Mouse (Mus musculus) megakaryocyte-erythroid progenitor cell, adult 5-6 weeks (primary cell): ENCODE measurements around the gene Olfr1393. TPM values are rescaled to one million over a fixed set of nuclear protein-coding genes. Genes with fewer than 3 reads are reported as not detected.
A peak's percentile ranks its signal among the peaks of the same experiment; 100 is the strongest.

Source experiments
- ATAC-seq: replicated peaks from 2 replicates; pipeline ENCODE4 v1.8.0; 2016; ENCODE audit warnings: mild to moderate bottlenecking, inconsistent platforms; ENCODE audit not compliant: severe bottlenecking, poor library complexity, low FRiP score, low TSS enrichment
- total RNA-seq, 2 experiments: library from RNA; stranded (forward) in 1 of 2; stranded (reverse) in 1 of 2; fragments of 200-1000, 215-1000 nt in 1 of 2; fragments of >200 nt in 1 of 2; fragmentation: Nextera tagmentation in 1 of 2; gene quantifications; 2 replicates each; pipeline ENCODE4 v1.2.3; 2014 to 2017

Olfr1393 gene
- total RNA-seq, 2 experiments from 2014 or later: not detected

GRCm38 (mm10) chr11:49250422-49251379 is 27.4 kb upstream of the Olfr1393 start:
- peak; percentile 51 for ATAC-seq

GRCm38 (mm10) chr11:49251380-49251761 is 26.7 kb upstream of the Olfr1393 start:
- 0 out of 2 replicates have a peak, but pooled peaks have one; percentile 1 for ATAC-seq

DNA sequence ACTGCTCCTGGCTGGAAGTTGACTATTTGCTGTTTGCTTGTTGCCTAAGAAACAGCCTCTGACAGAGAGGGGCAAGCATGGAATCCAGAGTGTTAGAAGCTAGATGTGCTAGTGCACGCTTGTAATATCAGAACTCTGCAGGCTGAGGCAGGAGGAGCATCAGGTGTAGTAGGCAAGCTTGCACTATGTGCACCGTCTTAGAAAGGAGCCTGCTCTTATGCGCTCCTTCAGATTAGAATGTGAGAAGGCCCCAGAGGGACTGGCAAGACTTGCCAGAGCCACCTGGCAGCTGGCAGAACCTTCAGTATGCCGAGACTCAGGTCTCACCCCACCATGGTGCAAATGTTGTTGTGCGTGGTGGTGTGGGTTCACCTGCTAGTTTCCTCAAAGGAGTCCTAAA is 26.1 kb upstream of the Olfr1393 start:
- peak; percentile 72 for ATAC-seq

DNA sequence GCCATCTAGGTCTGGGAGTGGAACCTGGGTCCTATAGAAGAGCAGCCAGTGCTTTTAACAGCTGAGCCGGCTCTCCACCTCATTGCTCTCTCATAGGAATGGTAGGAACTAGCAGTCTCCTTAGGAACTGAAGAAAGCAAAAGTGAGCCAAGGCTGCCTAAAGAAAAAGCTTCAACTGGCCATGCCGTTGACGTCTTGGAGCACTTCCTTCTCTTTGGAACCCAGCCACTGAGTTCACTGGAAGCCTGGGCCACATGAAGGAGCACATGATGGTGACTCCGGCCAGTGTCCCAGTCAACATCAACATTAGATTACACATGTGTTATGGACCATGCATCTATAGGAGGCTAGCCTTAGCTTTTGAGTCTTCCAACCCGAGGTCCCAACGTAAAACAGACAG is 25.1 kb upstream of the Olfr1393 start:
- ATAC-seq: no peak

DNA sequence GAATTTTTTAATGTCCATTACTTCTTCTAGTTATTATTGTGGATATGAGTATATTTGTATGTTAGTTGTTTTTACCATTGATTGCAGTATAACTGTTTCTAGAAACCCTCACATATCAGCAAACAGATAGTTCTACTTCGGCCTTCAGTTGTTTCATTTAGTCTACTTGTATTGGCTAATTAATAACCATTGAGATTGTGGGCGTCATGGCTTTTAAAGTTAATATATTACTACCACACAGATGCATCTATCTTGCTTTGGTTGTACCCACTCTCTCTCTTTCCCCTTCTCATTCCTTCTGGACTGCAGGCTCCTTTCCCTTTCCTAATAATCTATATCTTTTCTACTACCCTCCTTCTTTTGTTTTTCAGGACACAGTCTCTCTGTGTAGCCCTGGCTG is 18.8 kb upstream of the Olfr1393 start:
- no peak for ATAC-seq

GRCm38 (mm10) chr11:49259829-49260228 is 18.3 kb upstream of the Olfr1393 start:
- no peak for ATAC-seq

DNA sequence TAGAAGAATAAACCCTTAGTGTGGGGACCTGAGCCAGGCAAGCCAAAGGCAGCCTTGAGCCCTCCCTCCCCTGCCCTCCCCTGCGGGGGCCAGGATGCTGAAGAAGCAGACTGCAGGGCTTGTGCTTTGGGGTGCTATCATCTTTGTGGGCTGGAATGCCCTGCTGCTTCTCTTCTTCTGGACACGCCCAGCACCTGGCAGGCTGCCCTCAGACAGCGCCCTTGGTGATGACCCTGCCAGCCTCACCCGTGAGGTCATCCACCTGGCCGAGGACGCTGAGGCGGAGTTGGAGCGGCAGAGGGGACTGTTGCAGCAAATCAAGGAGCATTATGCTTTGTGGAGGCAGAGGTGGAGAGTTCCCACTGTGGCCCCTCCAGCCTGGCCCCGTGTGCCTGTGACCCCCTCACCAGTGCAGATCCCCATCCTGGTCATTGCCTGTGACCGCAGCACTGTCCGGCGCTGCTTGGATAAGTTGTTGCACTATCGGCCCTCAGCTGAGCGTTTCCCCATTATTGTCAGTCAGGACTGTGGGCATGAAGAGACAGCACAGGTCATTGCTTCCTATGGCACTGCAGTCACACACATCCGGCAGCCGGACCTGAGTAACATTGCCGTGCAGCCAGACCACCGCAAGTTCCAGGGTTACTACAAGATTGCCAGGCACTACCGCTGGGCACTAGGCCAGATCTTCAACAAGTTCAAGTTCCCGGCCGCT is 17.3 kb upstream of the Olfr1393 start:
- ATAC-seq: peak; percentile 60

GRCm38 (mm10) chr11:49261313-49261855 is 16.7 kb upstream of the Olfr1393 start:
- 0 out of 2 replicates have a peak, but pooled peaks have one; percentile 9 for ATAC-seq

DNA sequence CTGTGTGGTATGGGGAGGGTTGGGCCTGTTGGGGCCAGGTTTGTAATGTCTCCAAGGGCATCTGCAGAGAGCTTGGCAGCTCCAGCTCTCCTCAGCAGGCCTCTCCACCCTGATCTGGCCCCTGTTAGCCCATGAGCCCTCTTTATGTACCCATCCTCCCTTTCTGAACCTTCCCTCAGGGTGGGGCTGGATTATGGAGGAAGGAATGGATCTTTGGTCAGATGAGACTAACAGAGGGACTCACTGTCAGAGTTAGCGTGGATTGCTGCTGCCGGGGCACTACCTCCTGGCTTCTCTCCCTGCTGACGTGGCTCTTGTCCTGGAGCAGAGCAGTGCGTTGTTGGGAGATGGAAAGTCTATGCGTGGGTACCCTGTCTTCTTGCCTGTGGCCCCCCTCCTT is 15.8 kb upstream of the Olfr1393 start:
- no peak for ATAC-seq

DNA sequence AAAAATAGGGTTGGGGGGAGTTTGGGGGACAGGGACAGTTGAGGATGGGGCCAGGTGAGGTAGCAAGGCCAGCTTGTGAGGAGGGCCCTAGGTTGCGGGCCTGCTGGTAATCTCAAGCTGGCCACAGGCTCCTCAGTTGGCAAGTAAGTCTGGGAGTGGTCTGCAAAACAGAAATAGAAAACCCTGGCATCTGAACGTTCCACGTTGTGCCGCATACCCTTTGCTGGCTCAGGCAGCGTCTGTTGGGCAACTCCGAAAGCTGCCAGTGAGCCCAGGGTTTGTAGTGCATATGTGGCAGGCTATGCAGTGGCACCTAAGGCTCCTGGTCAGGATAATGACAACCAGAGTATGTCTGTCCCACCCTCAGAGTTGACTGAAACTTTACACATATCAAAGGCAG is 15.0 kb upstream of the Olfr1393 start:
- ATAC-seq: no peak

DNA sequence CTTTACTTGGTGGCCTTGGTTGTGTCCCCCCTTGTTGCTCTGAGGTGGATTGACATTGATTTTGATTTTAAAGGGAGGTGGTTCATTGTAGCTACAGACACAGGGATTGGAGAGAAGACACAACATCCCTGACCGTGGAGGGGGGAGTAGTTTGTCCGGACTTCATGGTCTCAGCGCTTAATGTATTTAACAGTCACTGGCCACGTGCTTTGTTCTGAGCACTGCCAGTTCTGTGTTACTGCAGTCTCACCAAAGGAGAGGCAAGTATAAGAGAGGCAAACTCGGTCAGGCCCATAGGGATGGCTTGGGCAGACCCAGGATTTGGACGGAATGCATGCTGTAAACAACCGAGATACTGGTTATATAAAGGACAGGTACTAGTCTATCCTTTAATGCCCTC is 14.0 kb upstream of the Olfr1393 start:
- ATAC-seq: no peak

DNA sequence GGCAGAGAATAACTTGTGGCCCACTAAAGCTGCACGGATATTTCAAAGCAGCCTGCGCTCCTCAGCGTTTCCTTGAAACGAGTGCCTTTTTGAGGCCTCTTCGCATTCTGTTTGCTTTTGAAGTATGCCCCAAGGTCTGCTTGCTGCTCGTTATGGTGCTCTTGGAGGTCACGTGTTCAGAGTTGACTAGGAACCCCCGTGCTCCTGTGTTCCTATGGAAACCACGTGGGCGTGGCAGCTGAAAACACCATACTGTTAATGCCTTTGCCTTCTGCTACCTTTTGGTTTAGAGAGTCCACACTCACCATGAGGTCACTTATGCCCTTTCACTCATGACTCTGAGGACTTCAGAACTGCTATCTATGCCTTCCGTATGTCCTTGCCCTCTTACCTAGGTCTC is 13.5 kb upstream of the Olfr1393 start:
- ATAC-seq: no peak

DNA sequence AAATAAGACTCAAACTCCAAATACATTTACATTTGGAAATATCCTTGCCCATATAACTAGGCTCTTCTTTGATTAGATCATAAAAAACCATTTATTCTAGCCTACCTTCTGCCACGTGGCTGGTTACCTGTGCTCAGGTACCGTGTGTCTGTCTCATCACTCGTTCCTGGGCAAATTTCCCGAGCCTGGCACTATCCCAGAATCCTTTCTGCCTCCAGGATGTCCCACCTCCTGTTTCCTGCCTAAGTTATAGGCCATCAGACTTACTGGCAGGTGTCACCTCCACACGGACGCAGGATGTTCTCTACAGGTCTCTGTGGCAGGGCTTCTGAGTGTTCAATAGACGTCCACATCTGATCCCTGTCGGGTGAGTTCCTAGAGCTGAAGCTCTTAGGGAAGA is 13.0 kb upstream of the Olfr1393 start:
- ATAC-seq: no peak

DNA sequence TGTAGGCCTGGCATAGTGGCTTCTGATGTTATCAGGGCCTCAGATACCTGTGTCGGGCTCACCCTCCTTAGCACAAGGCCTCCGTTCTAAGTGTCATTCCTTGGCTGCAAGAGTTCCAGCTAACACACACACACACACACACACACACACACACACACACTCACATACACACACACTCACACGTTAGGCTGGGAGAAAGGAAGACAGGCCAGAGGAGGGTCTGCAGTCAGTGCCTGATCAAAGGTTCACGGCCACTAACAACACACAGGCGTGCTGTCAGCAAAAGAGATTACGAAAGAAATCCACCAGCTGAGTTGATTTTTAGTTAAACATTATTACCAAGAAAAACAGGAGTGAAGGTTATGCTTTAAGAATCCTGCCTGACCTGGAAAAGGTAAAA is 11.4 kb upstream of the Olfr1393 start:
- no peak for ATAC-seq

GRCm38 (mm10) chr11:49267316-49267715 is 10.8 kb upstream of the Olfr1393 start:
- ATAC-seq: no peak

GRCm38 (mm10) chr11:49267970-49268579 is 10.0 kb upstream of the Olfr1393 start:
- no peak for ATAC-seq

DNA sequence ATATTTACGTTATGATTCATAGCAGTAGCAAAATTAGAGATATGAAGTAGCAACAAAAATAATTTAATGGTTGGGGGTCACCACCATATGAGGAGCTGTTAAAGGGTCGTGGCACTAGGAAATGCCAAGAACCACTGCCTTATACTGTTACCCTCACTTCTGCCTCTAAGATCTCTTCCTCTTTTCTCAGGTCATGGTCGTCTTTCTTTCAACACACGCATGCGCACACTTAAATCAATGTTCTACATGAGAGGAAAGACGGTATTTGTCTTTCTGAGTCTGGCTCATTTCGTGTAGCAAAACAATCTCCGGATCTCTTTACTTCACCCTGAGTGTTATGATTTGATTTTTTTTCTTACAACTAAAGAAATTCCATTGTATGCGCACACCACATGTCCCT is 8.3 kb upstream of the Olfr1393 start:
- ATAC-seq: no peak

GRCm38 (mm10) chr11:49270368-49270767 is 7.7 kb upstream of the Olfr1393 start:
- ATAC-seq: no peak

GRCm38 (mm10) chr11:49271334-49271733 is 6.8 kb upstream of the Olfr1393 start:
- ATAC-seq: peak; percentile 90
